Mouse (Mus musculus) liver, embryonic 14.5 days (tissue): Measurements from ENCODE around the gene Col6a3.

ENCODE experiments used
- CTCF ChIP-seq: IDR thresholded peaks from 2 replicates; pipeline ENCODE4 v1.5.1; 2016; ENCODE audit warnings: antibody characterized with exemption, low read depth, control low read depth
- EP300 ChIP-seq: IDR thresholded peaks from 2 replicates; pipeline ENCODE4 v1.6.1; 2016; ENCODE audit warnings: antibody characterized with exemption, low read depth

DNA sequence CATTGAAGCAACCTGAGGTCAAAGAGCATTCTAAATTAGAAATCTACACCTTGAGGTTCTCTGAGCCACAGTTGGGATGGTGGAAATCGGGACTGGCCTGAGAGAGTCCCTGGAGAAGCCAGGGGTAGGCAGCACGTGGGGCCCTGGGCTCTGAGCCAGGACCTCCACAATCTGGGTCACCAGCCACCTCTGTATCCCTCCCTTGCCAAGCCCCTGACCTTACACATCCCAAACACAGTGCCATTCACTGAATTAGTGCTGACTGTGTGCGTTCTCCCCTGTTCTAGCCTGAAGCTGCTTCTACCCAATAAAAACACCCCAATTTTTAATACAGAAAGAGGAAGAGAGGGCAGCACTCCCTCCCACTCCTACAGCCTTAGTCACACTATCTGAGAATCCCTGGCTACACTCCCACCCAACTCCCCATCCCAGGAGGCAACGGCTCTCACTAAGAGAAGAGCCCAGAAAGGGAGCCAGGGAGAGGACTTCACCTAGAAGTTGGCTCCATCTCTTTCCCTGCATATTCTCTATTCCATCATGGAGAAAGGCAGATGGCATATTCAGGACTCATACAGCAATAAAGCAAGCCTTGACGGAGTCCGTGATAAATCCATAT, 46.4 kb downstream of the Col6a3 start:
- TF ChIP-seq CTCF (no peak), EP300 (no peak)
